Mouse (Mus musculus): ENCODE measurements at regions not wholly inside any gene's neighbourhood (a gene's known extent, or its start where the extent isn't known, plus 50 kb on each side); places are given as distances from the start of the nearest gene placed in this dataset.

DNA sequence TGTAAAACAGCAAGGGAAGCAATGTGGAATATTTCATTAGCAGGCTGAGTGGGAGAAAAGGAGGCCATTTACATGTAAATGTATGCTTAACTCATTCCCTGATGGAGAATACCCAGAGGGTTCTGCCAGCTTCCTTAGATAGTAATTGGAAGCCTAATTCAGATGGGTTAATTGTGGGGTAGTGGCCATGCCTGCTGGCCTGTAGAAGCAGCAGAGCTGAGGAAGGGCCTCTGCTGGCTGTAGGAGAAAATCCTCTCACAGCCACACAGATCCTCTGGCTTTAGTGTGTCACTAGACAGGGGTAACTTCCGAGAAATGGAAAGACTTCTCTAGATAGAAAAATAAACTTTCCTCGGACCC is 1588.7 kb upstream of the Got2 start:
- DNase-seq, result no peak

DNA sequence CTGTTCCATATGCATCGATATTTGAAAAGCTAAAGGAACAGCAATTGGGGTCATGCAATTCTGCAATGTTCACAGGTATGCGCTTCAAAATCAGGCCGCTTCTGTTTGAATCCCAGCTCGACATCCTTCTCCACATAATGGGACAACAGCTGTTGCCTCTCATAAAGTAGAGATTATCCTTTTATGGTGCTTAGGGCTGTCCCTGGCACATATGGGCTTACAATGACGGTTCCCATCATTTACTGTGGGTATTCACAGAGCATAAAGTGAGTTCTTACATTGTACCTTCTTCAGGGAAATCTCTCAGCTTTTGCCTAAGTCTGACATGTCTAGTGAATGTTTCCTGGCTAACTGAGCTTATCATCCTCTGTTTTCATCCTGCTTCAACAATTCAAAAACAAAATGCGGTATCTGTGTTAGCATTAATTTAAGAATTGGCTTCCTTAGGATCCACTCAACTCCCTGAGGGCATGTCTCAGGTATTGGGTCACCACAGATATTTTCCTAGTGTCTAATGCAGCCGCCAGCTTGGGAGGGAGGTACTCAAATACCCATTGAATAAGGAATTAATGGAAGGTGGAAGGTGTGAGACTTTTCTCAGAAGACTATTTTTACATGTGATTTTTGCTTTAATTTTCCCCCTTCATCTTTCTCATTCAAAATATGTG is 1588.2 kb upstream of the Got2 start:
- no peak for DNase-seq

DNA sequence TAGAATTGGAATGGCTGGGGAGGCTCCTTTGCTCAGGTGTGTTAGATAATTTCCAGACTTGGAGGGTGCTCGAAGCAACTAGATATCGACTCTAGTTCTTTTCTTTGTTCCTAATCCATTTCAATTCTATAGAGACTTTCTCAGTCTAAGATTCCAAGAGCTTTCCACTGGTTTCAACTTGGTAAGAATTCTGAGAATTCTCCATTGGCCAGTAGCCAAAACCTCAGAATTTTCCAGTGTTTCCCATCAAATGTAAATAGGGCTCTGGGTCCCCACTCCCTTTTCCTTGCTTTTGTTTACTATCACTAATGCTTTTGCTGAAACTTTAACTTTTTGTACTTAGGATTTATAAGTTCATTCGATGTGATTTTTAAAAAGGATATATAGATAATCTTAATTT is 1585.0 kb upstream of the Got2 start:
- no peak for DNase-seq

DNA sequence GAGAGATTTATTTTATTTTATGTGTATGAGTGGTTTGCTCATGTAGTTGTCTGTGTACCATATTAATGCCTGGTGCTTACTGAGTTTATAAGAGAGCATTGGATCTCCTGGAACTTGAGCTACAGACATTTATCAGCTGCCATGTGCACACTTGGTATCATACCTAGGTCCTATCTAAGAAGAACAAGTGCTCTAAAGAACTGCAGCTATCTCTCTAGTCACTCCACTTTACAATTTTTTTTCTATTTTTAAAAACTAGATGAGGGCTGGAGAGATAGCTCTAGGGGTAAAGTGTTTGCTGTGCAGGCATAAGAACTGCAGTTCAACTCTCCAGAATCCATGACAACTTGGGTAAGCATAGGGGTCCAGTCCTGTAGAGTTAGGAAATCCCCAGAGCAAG is 1573.1 kb upstream of the Got2 start:
- DNase-seq, result no peak

DNA sequence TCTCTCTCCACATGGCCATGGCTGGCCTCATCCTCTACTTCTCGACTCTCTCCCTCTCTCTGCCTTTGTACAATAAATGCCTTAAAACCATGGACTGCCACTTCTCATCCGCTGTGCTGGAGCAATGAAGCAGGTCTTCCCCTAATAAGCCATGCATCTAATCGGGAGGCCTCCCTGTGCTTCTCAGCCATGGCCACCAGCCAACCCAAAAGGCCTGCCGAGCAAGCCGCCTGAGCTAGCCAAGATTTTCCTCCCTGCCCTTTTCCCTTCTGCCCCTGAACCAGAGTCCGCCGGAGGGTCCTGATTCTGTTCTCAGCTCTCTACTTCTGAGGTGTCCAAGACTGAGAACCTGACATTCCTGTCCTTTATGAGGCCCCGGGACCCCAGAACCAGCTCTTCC is 1559.3 kb upstream of the Got2 start:
- DNase-seq, result no peak

DNA sequence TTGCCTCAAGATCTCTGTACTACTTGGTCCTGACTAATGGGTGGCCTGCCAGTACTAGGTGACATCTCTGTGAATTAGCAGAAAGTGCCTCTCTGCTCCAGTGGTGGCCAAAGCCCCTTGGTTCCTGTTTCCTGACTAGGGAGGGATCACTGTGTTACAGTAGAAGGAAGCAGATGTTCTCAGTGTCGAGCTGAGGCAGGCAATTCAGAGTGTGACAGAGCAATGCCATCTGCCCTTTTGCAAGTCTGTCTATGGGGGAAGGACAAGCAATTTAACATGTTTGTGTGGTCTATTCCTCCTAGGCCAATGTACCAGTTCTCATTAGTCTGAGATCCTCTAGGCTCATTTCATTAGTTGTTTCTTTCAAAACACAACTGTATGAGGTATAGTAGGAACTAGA is 1553.1 kb upstream of the Got2 start:
- no peak for DNase-seq

DNA sequence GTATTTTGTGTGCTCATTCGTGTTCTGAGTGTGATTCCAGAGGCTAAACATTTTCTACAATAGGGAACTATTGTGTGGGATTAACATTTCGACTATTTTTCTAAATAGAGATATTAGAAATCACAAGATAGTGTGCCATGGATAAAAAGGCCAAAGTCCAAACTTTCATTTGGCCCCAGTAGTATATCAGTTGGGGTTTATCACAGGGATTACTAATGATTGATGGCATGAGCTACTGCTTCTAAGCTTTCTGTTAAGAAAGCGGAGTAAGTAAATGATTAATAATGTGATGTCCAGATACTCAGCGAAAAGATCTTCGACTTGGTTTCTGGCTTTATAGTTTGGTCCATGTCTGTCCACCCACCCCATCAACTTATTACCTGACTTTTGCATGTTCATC is 1545.2 kb upstream of the Got2 start:
- no peak for DNase-seq

DNA sequence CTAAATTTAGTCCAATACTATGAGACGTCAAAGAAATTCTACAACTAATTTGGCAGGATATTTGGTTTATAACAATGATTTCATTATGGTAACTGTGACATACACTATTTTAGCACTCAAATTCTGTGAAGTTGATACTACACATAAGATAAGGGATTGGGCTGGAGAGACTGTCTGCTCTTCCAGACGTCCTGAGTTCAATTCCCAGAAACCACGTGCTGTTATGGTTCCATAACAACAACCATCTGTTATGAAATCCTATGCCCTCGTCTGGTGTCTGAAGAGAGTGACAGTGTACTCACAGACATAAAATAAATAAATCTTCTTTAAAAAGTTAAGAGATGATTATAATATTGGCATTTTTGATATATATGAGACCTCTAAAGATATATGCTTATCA is 1543.1 kb upstream of the Got2 start:
- no peak for DNase-seq

DNA sequence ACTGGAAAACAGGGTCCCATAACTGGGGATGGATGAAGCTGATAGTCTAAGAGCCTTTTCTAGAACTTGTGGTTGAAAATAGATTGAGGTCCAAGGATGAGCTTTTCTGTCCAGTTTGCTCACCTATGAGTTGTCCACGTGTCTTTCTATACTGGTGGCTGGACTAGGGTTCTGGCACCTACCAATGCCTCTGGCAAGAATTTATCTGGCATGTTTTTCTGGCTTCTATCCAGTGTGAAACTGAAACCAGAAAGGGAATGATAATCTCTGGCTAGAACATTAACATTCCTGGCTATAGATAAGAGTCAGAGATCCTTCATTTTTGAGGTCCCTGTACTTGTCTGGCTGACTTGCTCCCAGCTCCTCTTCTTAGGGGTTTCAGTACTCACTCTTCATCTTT is 1534.0 kb upstream of the Got2 start:
- DNase-seq, result no peak

DNA sequence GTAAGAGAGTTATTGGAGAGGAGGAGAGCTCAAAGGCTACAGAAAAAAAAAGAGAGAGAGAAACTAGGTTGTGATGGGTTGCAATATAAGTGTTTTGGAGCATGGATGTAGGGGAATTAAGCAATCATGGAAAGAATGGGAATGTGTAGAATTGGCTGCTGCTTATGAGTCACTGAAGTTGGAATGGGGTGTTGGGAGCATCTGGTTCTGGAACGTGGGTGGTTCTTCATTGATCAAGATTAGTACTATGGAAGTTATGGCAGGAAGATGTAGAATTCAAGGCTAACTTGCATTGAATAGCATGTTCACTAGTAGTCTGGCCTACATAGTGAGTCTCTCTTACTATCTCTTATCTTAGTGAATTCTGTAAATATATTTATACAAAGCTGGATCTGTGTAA is 1526.4 kb upstream of the Got2 start:
- no peak for DNase-seq

DNA sequence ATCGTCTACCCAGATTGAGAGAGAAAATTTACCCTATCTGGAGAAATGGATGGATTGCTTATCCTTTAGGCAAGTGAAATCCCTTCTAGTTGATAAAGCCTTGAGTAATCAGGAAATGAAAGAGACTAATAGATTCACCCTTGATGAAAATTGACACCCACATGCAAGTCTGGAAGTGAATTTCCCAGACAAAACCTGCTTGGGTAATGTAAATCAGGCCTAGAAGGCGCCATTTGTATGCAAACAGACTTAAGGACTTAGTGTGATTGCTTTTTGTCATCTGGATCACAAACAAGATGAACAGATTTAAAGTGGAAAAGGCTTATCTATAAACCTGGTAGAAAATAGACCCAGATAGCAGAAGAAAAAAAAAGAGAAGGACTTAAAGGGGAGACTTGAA is 1515.0 kb upstream of the Got2 start:
- DNase-seq, result no peak

DNA sequence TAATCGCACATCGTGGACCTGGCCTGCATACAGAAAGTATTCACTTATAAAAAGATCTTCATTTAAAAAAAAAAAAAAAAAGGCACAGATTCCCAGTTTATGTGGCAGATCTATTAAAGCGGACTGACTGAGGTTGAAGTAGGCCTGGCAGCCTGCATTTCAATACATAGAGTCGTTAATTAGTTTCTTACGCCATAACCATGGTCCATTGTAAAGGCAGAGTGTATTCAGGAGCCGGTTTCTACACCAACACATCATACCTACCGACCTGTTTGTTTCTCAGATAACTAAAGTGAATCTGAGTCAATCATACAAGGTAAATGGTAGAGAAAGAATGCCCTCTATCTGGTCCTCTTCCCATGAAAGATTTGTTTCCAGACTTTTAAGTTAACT is 1509.0 kb upstream of the Got2 start:
- DNase-seq, result no peak

DNA sequence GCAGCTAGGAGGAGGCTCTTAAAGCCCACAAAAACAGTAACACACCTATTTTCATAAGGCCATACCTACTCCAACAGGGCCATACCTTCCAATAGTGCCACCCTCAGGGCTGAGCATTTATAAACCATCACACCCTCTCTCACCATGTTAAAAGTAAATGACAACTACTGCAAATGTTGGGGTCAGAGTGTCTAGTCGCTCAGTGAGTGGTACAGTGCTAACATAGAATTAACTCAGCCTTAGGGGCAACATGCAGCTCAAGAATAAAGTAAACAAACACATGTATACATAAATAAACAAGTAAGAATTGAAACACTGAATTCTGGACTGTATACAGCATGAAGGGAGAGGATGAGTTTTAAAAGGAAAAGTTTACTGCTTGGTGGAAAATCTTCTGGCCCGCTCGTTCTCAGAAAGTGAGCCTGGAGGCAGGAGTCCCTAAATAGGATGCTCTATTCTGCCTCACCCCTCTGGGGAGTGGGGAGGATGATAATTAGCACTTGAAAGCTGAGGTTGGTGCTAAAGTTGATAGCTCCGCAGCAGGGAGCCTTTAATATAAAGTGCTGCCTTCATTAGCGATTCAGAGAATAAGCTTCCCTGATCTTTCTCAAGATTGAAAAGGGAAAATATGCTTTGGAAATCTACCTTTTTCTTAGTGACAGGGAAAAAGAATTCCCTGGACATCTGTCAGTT is 1508.4 kb upstream of the Got2 start:
- peak; percentile 17 for DNase-seq

DNA sequence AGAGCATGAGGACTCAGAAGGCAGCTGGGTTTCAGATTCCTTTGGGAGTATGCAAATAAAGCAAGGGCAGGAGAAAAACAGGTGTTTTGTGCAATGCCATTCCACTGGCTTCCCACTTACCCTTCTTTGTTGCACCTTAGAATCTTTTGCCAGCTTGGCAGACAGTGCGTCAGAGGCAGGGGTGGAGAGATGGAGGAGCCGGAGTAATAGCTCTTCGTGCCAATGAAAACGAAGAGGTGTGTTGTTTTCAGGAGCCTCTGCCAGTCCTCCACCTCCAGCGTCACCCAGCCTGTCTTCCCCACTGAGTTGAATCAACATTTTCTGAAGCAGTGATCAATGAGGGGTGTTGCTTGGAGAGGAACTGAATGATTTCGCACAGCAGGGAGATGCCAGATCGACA is 1501.3 kb upstream of the Got2 start:
- no peak for DNase-seq

DNA sequence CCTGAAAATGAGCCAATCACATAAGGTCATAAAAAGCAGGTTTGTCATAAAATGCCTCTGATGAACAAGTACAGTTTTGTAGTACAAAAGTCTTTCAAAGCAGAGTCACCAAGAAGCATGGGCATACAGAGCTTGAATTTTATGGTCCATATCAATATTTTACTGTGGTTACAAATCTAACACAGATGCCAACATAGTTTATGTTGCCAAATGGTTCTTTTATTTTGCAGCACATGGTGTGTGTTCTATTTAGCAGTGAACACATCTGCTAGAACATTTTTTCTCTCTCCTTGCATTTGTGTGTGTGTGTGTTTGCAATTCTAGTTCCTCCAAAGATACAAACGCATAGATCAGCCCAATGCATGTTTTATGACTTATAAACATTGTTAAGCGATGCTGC is 1500.8 kb upstream of the Got2 start:
- DNase-seq, result no peak

DNA sequence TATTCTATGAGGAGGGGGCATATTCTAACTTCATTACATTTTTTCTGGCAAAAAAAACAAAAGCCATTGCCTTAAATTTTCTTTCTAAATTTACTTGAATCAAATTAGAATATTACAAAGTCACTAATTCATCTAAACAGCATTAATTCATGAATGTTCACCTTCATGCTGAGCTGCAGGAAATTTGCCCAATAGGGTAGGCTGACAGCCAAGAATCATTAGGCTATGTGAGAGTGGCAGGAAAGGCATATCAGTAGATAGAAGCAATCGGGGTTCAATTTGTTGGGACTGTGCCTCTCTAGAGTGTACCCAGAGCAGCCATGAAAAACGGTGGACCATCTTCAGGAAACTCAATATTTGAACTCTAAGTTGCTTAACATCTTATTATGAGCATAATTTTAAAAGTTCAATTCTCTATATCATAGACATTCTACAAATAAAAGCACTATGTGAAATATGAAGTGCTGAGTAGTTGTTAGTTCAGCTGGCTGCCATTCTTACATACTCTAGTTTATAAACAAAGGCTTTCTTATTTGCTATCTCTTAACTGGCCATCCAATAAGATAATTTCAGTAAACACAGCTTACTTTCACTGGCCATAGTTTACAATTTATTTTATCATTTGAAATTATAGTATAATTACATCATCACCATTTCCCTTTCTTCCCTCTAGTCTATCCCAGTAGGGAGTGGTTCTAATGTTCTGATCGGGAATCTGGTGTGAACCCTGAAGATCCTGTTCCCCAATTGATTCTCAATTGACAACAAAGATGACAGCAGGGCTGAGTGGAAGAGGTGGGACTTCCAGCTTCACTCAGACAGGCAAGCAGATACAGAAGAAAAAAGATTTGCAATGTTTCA is 1486.8 kb upstream of the Got2 start:
- DNase-seq, result no peak

DNA sequence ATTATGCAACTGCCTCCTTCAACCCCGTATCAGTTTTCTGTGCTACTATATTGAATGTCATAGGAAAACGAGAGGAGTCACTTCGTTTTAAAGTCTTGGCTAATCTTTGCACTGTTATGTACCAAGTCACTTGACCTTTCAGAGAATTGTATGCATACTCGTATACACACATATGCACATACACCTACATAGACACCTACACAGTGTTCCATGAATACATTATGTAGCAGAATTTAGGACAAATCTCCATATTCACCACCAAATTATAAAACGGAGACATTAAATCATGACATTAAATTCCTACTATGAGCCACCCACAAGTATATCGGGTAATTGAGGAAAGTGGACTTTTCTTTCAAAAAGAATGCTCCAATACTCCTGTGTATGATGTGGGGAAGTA is 1458.3 kb upstream of the Got2 start:
- no peak for DNase-seq

DNA sequence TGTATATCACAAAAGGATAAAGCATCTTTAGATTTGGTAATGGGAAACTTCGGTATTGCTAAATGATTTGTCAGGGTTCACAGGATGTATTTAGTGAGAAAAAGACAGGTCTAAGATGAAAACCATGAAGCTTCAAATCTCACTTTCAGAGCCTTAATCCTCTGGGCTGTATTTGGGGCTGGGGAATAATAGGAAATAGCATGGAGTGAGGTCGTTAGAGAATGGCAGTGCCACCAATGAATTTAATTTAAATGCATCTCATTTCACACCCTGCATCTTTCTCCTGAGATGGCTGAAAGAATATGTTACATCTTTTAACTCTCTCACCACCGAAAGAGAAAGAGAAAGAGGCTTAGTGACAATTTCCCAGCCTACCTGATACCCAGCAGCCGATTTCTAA is 1427.2 kb upstream of the Got2 start:
- no peak for DNase-seq

DNA sequence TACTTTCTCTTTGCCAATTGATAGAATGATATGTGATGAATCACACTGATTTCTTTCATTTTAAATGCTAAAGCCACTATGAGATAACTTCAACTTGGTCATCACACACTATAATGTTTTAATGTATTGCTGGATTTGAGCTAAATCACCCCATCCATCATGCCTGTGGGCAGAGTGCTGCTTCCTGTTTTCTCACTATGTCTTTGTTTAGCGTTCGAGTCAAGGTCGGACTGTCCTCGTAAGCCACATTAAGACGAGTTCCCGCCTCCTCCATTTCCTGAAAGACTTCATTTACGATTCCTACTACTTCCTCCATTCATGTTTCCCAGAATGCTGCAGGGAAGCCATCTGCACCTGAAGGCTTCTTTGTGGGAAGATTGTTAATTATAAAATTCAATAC is 1420.0 kb upstream of the Got2 start:
- DNase-seq, result no peak

DNA sequence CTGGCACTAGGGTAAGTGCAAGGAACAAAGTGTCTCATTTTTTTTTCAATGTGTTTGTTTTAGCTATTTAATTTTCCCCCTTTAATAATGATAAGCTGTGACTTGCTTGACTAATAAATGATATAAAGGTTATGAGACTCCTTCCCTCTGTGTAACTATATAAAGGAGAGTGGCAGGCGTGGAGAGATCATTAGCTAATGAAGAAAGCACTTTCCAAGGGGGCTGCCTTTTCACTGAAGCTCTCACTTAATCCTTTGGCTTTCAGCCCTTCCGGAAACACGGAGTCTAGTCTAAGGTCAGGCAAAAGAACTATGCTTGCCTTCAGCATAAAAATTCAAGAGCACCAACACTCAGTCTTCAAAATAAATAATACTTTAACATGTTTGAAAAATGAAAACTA is 1382.2 kb upstream of the Got2 start:
- DNase-seq, result peak; percentile 17

DNA sequence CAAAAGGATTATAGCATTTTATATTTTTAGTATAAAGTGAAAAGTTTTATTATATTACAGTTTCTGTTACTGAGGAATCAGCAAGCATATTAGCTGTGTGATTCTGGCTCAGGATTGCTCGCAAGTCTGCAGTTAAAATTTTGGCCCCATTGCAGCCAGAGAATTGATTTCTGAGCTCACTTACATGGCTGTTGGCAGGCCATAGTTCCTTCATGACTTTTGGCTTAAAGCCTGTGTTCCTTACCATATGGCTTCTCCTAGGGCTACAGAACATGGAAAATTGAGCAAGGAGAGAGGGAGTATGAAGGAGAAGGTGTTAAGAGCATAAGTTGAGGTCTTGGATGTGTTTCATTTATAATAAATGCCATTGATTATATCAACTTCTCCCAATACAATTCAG is 1372.6 kb upstream of the Got2 start:
- no peak for DNase-seq

DNA sequence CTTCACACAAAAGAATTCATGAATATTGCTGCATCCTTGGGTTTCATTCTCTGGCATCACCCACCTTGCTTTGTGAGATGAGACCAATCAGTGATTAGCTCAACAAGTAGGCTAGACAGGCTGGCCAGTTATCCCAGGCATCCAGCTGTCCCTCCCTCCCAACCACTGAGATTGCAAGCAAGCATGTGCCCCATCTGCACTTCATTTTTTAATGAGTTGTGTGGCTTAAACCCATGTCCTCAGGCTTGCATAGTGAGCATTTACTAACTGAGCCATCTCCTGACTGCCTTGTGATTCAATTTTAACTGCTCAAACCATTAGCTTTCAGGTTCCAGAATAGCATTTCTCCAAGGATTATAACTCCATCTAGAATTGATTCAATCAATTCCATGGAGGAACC is 1365.8 kb upstream of the Got2 start:
- no peak for DNase-seq

DNA sequence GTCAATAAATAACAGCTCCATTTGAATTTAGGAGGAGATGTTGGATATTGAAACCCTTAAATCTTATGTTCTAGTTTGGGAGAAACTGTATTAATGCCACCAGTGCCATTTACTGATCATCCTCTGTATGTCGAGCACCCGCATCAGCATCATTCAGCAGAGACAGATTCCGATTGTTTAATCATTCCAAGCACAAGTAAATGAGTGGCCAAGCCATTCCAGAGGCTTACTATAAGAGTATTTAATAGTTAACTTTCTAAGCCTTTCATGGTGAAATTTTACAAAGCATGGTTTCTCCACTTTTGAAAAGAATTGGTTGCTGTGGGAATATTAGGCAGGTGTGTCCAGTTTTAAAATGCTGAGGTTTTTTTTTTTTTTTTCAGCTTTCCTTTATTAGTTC is 1363.9 kb upstream of the Got2 start:
- no peak for DNase-seq

DNA sequence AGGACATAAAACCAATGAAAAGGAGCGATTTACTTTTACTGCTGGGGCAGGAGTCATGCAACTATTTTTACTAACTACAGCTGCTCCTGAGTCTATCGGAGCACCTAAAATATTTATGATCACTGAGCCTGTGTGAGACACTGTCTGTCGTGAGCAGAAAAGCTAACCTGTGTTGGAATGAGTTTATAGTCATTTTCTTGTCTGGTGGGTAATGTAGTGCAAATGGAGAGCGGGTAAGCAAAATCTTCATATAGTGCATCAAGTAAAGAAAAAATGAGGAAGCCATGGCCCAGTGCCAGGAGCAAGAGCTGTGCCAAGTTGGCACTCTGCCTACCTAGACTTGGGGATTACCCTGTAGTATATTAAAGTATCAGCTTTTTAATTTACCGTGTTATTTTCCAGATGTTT is 1363.1 kb upstream of the Got2 start:
- no peak for DNase-seq

All from embryo, embryonic 11 days (tissue).